Mouse (Mus musculus) inflammation-experienced regulatory T-cells, adult 6 months (primary cell): ENCODE measurements around the gene Nupl2. TPM values are rescaled to one million over a fixed set of nuclear protein-coding genes. Genes with fewer than 3 reads are reported as not detected.

Experiments used
- ATAC-seq: one replicate; pipeline ENCODE4 v1.8.0; 2017
- polyA plus RNA-seq, 3 experiments: library from polyadenylated mRNA; unstranded; fragments of 100-300 nt; shearing (Covaris generic); gene quantifications; one replicate each; pipeline ENCODE4 v1.2.1; 2017

Nupl2 gene
- polyA plus RNA-seq, 3 experiments from 2014 or later, result 3.5 to 5.9 (median 3.7) TPM

DNA sequence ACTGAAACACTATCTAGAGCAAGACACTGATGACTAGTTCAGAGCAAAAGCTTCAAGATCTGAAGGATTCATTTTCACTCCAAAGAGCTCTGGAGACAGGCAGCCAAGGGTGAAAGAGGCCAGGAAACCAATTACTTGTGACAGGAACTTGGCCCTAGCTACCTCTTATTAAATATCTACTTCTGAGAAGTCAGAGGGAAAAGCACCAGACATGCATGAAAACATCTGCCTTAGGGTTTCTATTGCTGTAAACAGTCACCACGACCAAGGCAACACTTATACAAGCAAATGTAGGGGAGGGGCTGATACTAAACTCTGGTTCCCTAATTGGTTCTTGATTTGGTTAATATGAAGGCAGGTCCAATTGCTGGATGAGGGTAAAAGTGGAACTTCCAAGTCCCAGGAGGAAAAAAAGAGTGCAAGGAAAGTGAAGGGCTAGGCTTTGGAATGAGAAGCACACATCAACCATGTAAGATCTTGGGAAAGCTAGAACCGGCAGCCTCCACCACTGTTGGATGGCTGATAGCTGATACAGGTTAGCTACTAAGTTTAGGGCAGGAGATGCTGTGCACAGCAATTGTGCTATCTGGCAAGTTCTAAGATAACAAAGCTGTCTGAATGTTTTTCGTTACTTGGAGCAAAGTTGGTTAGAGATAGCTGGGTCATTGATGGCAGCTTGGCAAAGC is 49.2 kb downstream of the Nupl2 start:
- ATAC-seq, result no peak

DNA sequence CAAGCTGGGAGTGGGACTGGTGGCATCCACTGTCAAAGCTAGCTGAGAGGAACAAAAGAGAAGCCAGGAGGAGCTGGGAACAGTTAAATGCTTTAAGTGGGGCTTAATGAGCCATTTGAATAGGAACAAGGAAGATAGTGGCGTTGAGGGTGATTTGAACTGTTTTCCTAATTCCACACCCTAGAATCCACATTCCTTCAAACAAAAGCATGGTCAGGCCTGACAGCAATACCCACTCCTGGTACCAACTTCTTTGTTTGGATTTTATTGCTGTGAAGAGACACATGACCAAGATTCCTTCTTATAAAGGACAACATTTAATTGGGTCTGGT is 49.8 kb downstream of the Nupl2 start:
- no peak for ATAC-seq

DNA sequence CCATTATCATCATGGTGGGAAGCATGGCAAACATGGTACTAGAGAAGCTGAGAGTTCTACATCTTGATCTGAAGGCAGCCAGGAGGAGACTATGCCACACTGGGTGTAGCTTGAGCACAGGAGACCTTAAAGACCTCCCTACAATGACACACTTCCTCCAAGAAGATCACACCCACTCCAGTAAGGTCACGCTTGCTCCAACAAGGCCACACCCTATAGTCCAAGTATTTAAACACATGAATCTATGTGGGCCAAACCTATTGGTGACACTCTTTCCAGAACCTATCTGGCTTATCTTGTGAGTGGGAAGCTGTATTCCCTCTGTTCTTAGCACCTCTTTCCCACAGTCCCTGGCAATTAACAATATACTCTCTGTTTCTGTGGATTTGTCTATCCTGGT is 50.1 kb downstream of the Nupl2 start:
- no peak for ATAC-seq

Other genes with a start within 250 kb of the Nupl2 start
- 1 to 10 TPM; 6.5 to 9.3 (median 6.8) TPM for gene Fam126a, start 134.3 kb upstream of the Nupl2 start, polyA plus RNA-seq
- gene Klhl7, start 64.4 kb upstream of the Nupl2 start, polyA plus RNA-seq, result 10 to 100 TPM in 2 of 3 experiments, 1 to 10 TPM in 1; 4.7 to 13.2 (median 10.3) TPM
- under 1 TPM in 2 of 3 experiments, not detected in 1; 0.38 to 0.47 TPM for gene Kcnh2, start 186.6 kb downstream of the Nupl2 start, polyA plus RNA-seq
- under 1 TPM in 2 of 3 experiments, not detected in 1; 0.08 to 0.17 TPM for gene Nos3, start 199.8 kb downstream of the Nupl2 start, polyA plus RNA-seq
- 1 to 10 TPM; 1.1 to 1.7 (median 1.4) TPM for gene Atg9b, start 227.2 kb downstream of the Nupl2 start, polyA plus RNA-seq
- 10 to 100 TPM; 15.5 to 26.5 (median 20.9) TPM for gene Abcb8, start 228.7 kb downstream of the Nupl2 start, polyA plus RNA-seq
- not detected for gene Asic3, start 248.4 kb downstream of the Nupl2 start, polyA plus RNA-seq